Mouse (Mus musculus) layer of hippocampus, postnatal 25 days (tissue): ENCODE results near the gene C3. TPM values are rescaled to one million over a fixed set of nuclear protein-coding genes. Genes with fewer than 3 reads are reported as not detected.

Experiments used
- DNase-seq, 2 experiments: peaks; one replicate each; pipeline ENCODE4 v3.0.0; 2022; ENCODE audit warnings: mixed read lengths in 2 of 2, low spot score in 1 of 2; ENCODE audit errors: extremely low spot score in 1 of 2
- total RNA-seq, 2 experiments: library from RNA; stranded (reverse); gene quantifications; 2 replicates each; pipeline ENCODE4 v1.2.3; 2021

C3 gene
- total RNA-seq: 1 to 10 TPM in 1 of 2 experiments, under 1 TPM in 1; 0.98 to 1.3 TPM

- no peak for DNase-seq
These were observed at the start of gene C3 for GRCm38 (mm10) chr17:57228014-57228413. Gene C3, minus strand, starts transcription at chr17:57228136.

- DNase-seq: peak; percentile 45 to 63
These were observed 48.7 kb upstream of the C3 start for GRCm38 (mm10) chr17:57276634-57277121.

GRCm38 (mm10) chr17:57275997-57276351, 48.0 kb upstream of the C3 start:
- DNase-seq: no peak

GRCm38 (mm10) chr17:57275111-57275996, 47.4 kb upstream of the C3 start:
- peak; percentile 30 to 41 for DNase-seq

GRCm38 (mm10) chr17:57274686-57275085, 46.8 kb upstream of the C3 start:
- no peak for DNase-seq

GRCm38 (mm10) chr17:57273846-57274245, 45.9 kb upstream of the C3 start:
- DNase-seq: no peak

- no peak for DNase-seq
These were observed 43.4 kb upstream of the C3 start for GRCm38 (mm10) chr17:57271301-57271700.

- DNase-seq: no peak
These were observed 39.7 kb upstream of the C3 start for GRCm38 (mm10) chr17:57267556-57268126.

GRCm38 (mm10) chr17:57264972-57265945, 37.3 kb upstream of the C3 start:
- no peak for DNase-seq

GRCm38 (mm10) chr17:57264164-57264563, 36.2 kb upstream of the C3 start:
- DNase-seq: no peak

GRCm38 (mm10) chr17:57262901-57263550, 35.1 kb upstream of the C3 start:
- DNase-seq: no peak

- no peak for DNase-seq
These were observed 33.9 kb upstream of the C3 start for GRCm38 (mm10) chr17:57261796-57262195.

GRCm38 (mm10) chr17:57261286-57261685, 33.4 kb upstream of the C3 start:
- DNase-seq: no peak

- DNase-seq: no peak
These were observed 32.4 kb upstream of the C3 start for GRCm38 (mm10) chr17:57260351-57260750.

- no peak for DNase-seq
These were observed 31.8 kb upstream of the C3 start for GRCm38 (mm10) chr17:57259742-57260141.

- no peak for DNase-seq
These were observed 30.3 kb upstream of the C3 start for GRCm38 (mm10) chr17:57258191-57258590.

GRCm38 (mm10) chr17:57256921-57257485, 29.1 kb upstream of the C3 start:
- no peak for DNase-seq

GRCm38 (mm10) chr17:57255354-57255753, 27.4 kb upstream of the C3 start:
- DNase-seq: no peak

GRCm38 (mm10) chr17:57253306-57253705, 25.4 kb upstream of the C3 start:
- DNase-seq: no peak

GRCm38 (mm10) chr17:57251431-57251830, 23.5 kb upstream of the C3 start:
- no peak for DNase-seq
